Mouse (Mus musculus): ENCODE measurements at regions not wholly inside any gene's neighbourhood (a gene's known extent, or its start where the extent isn't known, plus 50 kb on each side); places are given as distances from the start of the nearest gene placed in this dataset.
A peak's percentile ranks its signal among the peaks of the same experiment; 100 is the strongest.

DNA sequence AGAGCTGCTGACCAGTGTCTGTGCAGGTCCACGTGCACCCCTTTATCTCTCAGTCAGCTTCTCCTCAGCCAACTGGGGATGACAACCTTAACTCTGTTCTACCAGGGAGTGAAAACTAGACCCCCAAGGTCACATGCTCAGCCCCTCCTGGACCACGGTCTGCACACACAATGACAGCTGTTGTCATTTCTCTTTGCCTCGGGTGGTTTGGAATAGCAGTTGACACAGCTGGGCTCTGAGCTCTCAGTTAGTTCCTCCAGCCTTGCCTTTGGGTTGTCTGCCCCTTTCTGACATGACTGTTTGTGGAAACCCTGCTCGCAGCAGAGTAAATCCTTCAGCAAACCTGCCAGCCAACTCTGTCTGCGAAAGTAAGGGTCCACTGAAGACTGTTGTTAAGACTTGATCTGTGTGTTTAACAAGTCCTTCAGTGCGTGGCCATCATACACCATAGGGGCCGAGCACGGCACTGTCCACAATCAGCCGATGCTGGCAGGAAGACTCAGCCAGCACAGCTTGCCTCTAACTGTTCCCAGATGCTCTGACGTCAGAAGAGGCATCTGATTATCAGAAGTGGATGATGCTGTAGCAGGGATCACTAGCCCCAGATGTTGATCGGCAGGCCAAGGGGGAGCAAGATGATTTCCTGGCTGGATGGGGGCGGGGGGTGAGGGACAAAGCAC, 106.7 kb upstream of the Lrig1 start:
- no peak for DNase-seq

DNA sequence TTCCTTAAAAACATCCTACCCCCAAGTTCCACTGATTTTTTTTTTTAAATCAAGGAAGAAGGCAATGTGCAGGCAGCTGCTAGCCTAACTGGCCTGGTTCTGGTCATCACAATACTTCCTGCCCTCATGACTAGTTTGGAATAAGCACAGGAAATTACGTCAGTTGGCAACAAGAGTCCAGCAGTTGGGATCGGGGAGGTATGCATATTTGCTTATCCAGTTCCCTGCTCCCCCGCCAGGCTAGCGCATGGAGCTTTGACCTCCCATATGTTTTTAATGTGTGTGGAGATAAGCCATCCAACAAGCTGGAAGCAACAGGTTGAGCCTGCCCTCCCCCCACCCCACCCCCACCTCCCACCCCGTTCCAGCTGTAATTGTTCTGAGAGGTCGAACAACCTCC, 105.7 kb upstream of the Lrig1 start:
- DNase-seq = no peak

DNA sequence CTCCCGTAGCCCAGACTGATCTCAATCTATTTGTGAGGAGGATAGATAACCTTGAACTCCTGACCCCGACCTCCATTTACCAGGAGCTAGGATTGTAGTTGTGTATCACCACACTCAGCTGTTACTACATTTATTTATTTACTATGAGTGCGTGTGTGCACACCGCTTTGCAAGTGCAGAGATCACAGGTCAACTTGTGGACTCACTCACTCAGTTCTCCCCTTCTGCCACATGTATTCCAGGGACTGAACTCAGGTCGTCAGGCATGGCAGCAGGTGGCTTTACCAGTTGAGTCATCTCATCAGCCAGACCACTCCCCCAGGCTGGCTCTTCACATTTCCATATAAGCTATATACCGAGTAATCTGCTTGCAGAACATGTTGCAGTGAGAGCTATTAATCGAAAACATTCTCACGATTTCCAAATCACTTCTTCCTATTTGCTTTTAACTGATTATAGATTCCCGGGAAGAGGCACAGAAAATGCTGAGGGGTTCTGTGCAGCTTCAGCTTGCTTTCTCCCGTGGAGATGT, 104.4 kb upstream of the Lrig1 start:
- no peak for DNase-seq

DNA sequence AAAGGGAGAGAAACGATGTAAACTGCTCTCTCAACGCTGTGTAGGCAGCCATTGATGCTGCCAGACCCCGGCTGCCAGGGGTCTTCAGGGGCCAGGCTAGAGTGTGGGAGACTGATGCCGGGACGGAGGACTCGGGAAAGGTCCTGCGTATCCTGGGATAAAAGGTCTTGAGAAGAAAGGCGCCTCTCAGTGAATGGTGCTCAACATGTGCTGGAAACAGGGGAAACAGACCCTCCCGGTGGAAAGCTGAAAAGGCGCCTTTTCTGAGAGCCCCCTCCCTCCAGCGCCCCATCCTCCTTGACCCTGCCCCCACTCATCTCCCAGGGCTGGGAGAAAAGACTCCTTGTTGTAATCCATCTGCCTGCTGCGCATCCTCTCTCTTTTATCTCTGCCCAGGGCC, 101.1 kb upstream of the Lrig1 start:
- no peak for DNase-seq

DNA sequence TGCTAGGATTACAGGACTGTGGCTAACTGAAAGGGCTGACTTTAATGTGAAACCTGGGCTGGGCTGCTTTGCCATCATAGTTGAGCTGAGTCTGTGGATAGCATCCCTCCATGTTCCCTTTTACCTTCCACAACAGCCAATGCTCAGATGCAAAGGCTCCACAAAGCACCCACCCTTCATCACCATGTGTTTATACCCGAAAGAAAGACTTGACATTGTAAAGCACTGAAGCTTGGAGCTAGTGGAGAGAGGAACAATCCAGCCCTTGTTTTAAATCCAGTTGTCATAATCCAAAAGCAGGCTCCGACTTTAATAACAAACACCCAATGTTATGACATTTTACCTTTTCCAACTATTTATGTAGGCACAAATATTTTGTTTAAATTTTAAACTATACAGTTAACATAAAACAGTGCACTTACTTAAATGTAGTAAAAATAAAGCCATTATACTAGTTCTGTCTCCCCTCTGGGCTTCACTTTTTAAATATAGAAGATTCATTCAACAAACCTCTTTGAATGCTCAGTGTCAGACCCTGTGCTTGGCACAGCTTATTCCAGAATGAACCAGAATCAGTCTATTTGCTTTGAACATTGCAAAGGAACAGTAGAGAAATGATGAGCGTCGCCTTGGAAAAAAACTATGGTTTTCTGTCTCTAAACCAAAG, 98.7 kb upstream of the Lrig1 start:
- DNase-seq = no peak

DNA sequence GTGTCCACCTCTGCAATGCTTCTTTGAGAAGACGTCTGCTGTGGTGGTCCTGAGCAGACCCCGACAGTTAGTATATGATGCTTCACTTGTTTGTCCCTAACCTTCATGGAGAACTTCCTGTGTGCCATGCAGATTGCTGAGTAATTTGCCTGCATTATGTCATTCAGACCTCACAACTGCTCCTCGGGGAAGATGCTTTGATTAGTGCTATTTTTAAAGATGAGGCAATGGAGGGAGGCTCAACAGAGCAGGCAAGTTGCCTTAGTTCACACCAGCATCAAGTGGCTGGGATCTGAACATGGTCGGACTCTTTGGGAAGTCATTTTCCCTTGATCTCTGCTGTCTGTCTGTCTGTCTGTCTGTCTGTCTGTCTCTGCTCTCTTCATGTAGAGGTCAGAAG, 95.5 kb upstream of the Lrig1 start:
- no peak for DNase-seq

DNA sequence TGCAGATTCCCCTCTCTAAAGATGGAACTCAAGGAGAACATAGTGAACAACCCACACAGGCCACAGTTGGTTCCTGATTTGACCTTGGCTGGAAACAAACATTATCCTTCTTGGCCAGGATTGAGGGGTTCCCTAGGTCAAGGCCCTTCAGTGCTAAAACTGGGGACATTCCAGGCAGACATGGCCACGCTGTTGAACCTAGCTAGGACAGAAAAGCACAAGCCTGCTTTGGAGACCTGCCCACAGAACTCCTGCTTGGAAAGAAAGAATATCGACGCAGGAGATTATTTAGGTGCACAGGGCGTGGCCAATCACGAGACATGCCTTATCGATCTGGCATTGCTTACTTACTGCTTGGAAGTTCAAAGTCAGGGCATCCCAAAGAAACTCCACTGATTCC, 93.6 kb upstream of the Lrig1 start:
- DNase-seq = no peak

DNA sequence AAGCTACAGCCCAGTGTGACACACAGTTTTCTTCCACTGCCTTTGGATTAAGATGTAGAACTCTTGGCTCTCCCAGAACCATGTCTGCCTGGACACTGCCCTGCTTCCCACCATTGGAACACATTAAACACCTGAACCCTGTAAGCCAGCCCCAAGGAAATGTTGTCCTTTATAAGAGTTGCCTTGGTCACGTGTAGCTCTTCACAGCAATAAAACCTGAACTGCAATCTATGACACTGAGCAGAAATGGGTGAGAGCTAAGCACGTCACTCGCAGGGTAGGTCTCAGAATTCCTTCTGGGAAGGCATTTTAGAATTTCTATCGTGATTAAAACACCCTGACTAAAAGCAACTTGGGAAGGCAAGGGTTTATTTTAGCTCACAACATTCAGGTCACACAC, 92.4 kb upstream of the Lrig1 start:
- no peak for DNase-seq

DNA sequence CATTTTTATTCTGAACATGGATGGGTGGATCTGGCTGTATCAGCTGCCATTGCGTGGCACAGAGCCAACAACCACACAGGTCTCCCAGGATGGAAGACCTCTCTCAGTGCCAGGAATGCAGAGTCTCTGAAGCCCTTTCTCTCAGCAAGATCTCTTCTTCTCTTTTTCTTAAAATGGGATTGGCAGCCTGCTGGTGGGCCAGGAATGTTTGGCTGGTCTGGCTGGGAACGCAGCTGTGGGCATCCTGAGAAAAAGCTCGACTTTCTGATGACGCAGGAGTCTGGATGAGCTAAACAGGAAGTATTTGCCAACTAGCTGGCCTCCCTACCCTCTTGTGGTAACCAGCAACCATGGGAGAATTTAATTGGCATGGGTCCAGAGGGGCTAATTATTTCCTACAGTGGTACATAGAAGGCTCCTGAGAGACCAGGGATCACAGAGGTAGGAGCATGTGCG, 89.4 kb upstream of the Lrig1 start:
- peak; percentile 56 for DNase-seq

DNA sequence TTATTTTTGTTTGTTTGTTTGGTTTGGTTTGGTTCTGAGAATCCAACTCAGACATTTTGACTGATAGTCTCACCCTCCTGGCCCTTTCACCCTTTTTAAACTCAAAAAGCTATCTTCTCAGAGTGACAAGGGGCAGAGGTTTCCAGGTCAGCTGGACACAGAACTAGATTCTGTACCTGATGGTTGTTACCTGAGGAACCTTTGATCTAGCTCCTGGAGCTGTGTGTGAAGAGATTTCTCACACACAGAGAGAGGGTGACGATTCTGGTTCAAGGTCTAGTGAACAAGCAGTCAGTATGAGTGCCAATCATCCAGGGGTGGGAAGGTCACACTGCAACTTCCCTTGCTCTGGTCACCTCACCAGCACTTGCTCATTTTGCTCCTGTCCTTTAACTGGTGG, 83.5 kb upstream of the Lrig1 start:
- no peak for DNase-seq

DNA sequence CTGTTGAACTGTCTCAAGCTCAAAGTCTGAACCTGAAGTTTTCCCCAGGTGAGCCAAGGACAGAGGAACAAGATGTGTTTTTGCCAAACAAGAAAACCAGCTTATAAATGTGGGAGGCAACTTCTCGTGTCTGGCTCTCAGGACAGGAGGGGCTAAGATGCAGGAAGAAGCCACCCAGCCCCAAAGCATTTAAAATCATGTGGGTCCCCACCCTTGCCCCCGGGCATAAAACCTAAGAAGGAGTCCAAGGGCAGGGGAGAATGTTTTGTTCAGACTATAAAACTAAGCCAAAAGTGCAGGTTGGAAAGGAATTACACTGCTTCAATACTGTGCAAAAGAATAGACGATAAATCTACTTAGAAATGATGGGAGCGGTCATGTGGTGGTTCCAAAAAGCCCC, 80.7 kb upstream of the Lrig1 start:
- DNase-seq = no peak

DNA sequence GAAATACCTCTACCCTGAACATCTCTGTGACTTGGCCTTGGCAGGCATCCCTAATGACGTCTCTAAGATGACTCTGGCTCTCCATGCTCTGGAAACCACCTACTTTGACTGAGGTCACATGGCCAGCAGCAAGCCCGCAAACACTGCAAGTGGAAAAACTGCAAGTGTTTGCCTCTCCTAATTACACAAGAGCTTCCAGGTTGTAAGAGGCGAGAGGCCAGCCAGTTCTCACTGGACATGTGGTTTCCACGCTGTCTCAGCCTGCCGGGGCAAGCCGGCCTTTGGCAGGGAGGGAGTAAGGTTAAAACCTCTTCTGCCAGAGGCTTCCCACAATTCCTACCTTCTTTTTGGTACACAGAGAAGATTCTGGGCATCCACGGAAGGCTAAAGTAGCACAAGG, 79.9 kb upstream of the Lrig1 start:
- DNase-seq = peak; percentile 40

DNA sequence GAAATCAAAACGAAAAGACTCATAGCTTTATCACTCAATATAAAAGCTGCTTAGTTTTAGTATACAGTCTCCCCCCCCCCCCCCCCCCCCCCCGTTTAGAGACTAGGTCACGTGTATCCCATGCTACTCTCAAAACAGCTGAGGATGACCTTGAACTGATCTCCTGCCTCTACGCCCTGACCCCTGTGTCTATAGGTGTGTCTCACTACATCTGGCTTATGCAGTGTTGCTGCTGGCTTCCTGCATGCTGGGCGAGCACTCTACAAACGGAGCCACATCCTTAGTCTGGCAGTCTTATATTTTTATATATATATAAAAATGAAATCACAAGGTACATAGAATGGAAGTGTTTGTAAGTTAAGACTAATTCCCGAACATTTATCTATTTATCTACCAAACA, 79.3 kb upstream of the Lrig1 start:
- DNase-seq = no peak

DNA sequence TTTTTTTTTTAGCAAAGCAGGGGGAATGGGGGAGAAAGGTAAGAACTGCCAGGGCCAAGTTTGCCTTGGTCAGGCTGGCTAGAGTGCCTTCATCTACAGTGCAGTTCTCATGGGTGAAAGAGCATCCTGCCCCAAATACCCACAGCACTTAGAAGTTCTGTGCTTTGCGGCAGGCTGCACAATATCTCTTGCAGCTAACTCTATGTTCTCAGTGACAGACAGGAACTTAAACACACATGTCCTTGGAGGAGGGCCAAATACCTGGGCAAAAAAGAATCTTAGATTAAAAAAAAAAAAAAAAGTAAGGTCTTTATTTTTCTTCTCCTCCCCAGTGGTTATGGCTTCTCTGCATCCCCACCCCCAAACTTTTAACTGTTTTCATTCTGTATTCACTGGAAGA, 78.8 kb upstream of the Lrig1 start:
- no peak for DNase-seq

DNA sequence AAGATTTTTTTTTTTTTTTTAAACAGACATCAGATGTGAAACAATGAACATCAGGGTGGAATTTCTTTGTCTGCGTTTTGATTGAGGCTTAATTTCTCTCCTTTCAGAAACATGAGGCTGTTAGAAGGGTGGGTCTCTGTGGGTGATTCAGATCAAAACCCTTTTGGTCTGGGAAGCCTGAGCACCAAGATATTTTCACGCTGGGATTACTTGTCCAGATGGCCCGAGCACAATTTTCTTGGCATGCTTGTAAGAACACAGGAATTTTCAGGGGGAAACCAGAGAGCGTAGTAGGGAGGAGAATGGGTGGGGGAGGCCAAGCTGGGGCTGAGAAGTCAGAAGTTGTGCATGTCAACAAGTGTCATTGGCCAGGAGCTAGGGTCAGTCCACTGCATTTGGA, 76.6 kb upstream of the Lrig1 start:
- DNase-seq = no peak

DNA sequence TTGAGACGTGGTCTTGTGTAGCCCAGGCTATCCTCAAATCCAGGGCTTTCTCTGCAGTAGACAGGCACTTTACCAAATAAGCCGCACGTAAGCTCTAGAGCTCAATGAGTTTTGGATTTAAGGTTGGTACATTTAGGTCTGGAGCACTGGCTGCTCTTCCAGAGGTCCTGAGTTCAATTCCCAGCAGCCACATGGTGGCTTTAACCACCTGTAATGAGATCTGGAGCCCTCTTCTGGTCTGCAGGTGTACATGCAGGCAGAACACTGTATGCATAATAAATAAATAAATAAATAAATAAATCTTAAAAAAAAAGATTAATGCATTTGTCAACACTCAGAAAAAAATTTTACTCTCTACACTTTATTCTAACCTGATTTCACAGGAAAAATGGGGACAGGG, 74.9 kb upstream of the Lrig1 start:
- DNase-seq = no peak

DNA sequence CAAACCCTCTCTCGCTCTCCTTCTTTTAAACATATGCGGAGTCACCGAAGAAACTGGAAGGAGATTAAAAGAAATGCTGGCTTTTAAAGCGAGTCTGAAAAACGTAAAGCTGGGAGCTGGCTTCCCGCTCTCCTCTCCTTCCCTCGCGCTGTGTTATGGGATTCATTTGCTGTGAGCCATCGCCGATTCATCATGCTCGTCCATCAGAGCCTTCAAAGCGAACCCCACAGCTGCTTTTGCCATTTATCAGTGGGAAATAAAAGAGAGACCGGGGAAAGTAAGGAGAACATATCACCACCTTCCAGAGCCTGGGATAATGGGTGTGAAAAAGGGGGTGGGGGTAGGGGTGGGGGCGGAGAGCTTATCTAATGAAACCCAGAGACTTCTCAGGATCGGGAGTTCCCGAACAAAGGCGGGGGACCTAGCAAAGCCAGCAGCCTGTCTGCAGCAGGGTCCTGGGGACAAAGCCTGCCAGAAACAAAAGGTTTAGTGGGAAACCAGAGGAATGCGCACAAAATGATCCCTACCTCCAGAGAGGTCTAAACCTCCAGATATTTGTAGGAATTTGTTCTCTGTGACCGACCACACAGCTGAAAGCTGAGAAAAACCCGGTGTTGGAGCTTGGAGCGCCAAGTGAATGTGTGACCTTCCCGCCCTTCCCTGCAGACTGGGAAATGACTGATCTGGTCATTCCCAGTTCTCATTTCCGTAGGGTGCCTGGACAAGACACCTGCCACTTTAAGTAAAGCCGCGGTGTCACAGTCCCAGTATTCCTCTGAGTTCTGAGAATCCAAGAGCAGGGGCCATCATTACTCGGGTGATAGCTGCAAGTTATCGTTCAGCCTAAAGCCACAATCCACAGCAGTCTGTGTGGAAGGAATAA, 73.9 kb upstream of the Lrig1 start:
- DNase-seq = no peak

DNA sequence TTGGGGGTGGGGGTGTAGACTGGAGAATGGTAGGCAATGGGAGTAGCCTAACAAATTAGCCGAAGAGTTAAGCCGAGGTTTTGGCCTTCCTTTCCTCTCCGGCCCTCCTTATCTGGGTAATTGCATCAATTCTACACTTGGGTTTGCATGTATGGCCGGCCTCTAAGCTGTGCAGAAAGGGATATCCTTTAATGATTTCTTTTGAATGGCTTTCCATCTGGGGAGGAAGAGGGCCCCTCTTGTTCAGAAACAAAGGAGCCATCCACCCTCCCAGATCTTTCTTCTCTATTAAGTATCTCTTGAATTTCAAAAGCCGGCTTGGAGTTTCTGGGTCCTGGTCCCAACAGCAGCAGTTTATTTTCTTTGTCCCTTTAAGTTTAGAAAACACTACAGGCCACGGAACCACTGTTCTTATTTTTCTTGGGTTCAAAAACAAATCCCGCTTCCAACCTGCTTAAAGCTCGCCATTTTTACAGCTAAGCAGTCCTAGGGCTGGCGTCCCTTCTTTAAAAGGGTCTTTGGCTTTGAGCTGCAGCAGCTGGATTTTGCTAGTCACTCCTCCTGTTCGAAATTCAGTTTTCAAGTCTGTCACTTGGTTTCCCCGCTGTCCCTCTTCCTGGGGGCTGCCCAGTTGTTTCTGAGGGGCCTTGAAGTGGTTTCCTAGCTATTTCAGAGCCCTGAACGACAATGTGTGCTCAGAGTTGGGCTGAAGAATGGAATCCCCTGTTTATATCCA, 73.1 kb upstream of the Lrig1 start:
- DNase-seq = no peak

DNA sequence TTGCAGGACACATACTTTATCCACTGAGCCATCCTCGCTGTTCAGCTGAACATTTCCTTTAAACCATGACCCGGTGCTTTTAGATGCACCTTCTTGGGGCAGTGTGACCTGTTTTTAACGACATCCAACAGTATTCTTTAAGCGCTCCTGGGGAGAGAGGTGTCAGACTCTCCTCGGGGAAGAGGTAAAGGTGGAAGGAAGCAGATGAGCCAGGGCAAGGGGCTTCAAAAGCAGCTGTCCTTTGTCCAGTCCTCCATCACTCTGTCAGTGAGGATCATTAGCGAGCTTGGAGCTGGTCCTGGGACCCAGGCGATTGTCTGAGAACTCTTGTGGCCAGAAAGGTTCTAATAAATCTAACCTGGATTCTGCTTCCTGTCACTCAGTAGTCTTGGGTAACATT, 72.4 kb upstream of the Lrig1 start:
- DNase-seq = no peak

DNA sequence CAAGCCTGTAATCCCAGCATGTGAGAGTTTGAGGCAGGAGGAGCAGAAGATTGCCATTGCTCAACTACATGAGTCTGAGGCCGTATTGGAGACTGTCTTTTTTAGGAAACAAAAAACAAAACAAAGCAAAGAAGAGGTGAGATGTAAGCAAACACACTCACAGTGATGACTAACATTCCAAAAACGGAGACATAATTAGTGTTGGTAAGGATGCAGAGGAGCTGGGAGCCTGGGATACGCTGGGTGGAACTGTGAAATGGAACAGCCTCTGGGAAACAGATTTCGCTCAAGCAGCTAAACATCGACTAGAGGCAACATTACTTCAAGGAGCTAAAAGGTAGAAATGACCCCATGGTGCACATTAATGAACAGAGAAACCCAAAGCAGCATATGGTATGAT, 68.3 kb upstream of the Lrig1 start:
- no peak for DNase-seq

DNA sequence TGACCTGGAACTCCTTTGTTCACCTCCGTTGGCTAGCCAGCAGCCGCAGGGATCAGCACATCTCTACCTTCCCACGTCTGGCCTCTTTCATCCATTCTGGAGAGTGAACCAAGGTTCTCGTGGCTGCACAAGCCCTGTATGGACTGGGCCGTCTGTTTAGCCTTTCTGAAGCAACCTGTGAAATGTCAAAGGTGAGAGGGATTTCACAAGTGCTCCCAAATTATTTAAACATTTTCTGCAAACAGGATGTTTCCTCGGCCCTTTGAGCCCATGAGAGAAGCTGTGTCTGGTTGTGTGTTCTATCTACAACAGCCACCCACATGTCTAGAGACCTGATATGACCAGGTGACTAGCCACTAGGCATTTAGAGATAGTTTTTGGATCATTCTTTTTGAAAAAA, 65.8 kb upstream of the Lrig1 start:
- DNase-seq = no peak

DNA sequence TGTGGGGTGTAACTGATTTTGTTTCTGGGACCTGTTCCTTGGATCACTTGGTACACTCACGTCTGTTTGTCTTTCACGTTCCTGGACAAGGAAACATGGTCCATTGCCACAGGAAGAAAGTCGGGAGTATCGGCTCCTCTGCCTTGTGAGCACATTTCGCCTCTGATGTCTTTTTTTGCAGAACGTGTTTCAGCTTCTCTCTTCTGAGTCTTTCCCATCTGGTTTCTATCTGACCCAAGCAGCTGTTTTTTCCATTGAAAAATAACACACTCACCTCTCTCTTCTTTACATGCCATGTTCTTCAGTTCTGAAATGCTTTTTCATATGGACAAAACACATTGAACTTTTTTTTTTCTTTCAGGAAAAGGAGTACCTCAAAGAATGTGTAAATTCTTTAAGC, 61.4 kb upstream of the Lrig1 start:
- DNase-seq = no peak

DNA sequence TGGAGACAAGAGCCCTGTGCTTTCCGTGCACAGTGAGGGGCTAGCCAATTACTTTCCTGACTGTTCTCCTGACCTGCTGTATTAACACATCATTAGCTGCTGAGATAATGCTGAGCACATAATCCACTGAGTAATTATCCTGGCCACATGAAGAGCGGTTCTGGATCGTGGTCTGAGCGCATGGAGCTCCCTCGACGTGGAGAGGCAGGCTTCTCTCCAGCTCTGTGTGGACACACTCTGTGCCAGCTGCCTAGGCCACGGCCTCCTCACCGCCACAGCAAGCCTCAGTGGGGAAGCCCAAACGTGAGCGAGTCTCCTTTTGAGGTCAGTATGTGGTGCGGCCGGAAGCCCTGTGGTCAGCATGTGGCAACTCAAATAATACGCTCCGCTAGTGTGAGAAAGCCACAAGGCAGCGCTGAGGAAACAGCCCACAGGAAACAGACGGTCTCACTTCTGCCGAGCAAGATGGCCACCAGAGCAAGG, 60.7 kb upstream of the Lrig1 start:
- DNase-seq = no peak
